ENCODE assay signal across 8 mouse cellular contexts in genomic region chr12:55124731-55125130, GRCm38 (mm10). TPM values are rescaled to one million over a fixed set of nuclear protein-coding genes. Genes with fewer than 3 reads are reported as not detected.
DNase-seq lines count a peak whose midpoint lies in the region; ATAC-seq and TF ChIP-seq lines count a peak whose summit lies in the region.
"Not testable (repeated sequence)": the region's sequence is repeated elsewhere in the genome, so short reads cannot be mapped to it uniquely, and the experiment has no call there.

No protein-coding gene starts in this region.

- WGBS in forebrain, embryonic 11.5 days, result no CpG with 5 or more reads among the region's 18 CpGs
- WGBS in heart, embryonic 12.5 days, result no CpG with 5 or more reads among the region's 18 CpGs
- WGBS in hindbrain, embryonic 15.5 days, result no CpG with 5 or more reads among the region's 18 CpGs
- WGBS in kidney, postnatal 0 days, result no CpG with 5 or more reads among the region's 18 CpGs
- no CpG with 5 or more reads among the region's 18 CpGs for WGBS in liver, embryonic 15.5 days (ENCODE audit: insufficient replicate concordance)
- WGBS in midbrain, embryonic 11.5 days, result no CpG with 5 or more reads among the region's 18 CpGs
- no CpG with 5 or more reads among the region's 18 CpGs for WGBS in neural tube, embryonic 13.5 days

- not testable (repeated sequence) for H3K27me3 ChIP-seq in G1E (ENCODE audit: insufficient read depth, low read length); forebrain, embryonic 11.5 days (ENCODE audit: control insufficient read depth, insufficient read depth, low read length); heart, embryonic 12.5 days (replicated peaks); hindbrain, embryonic 15.5 days; kidney, postnatal 0 days (ENCODE audit: insufficient read depth, low read length); liver, embryonic 15.5 days; midbrain, embryonic 11.5 days (ENCODE audit: control insufficient read depth, insufficient read depth, low read length); neural tube, embryonic 13.5 days

- H3K27ac ChIP-seq in forebrain, embryonic 11.5 days (ENCODE audit: low read depth, low read length); heart, embryonic 12.5 days (ENCODE audit: poor library complexity, severe bottlenecking); hindbrain, embryonic 15.5 days (replicated peaks); kidney, postnatal 0 days; liver, embryonic 15.5 days (replicated peaks); midbrain, embryonic 11.5 days (ENCODE audit: low read depth, low read length); neural tube, embryonic 13.5 days (replicated peaks): not testable (repeated sequence)

- H3K36me3 ChIP-seq in G1E (replicated peaks); forebrain, embryonic 11.5 days (ENCODE audit: control insufficient read depth, insufficient read depth, low read length); heart, embryonic 12.5 days; hindbrain, embryonic 15.5 days; kidney, postnatal 0 days (ENCODE audit: insufficient read depth, low read length); liver, embryonic 15.5 days (replicated peaks); midbrain, embryonic 11.5 days (ENCODE audit: control insufficient read depth, insufficient read depth, low read length); neural tube, embryonic 13.5 days: not testable (repeated sequence)

- TF ChIP-seq CTCF in G1E (IDR thresholded peaks at IDR 0.05; ENCODE audit: low read depth, low read length); kidney, postnatal 0 days (IDR thresholded peaks at IDR 0.05; ENCODE audit: low read depth): not testable (repeated sequence)

- not testable (repeated sequence) for H3K9ac ChIP-seq in forebrain, embryonic 11.5 days (ENCODE audit: low read length); heart, embryonic 12.5 days; hindbrain, embryonic 15.5 days; kidney, postnatal 0 days (ENCODE audit: low read depth, low read length); liver, embryonic 15.5 days; midbrain, embryonic 11.5 days (ENCODE audit: low read length); neural tube, embryonic 13.5 days

- not testable (repeated sequence) for H3K4me3 ChIP-seq in G1E (ENCODE audit: low read depth, low read length); forebrain, embryonic 11.5 days (ENCODE audit: low read depth, low read length); heart, embryonic 12.5 days; hindbrain, embryonic 15.5 days; kidney, postnatal 0 days (replicated peaks; ENCODE audit: low read depth, low read length); liver, embryonic 15.5 days (replicated peaks); midbrain, embryonic 11.5 days (ENCODE audit: low read depth, low read length); neural tube, embryonic 13.5 days

- not testable (repeated sequence) for H3K4me2 ChIP-seq in forebrain, embryonic 11.5 days (ENCODE audit: low read depth, low read length, severe bottlenecking); heart, embryonic 12.5 days; hindbrain, embryonic 15.5 days; kidney, postnatal 0 days (ENCODE audit: low read length); liver, embryonic 15.5 days; midbrain, embryonic 11.5 days; neural tube, embryonic 13.5 days

- DNase-seq in G1E (ENCODE audit: low spot score); forebrain, embryonic 11.5 days (ENCODE audit: low spot score); kidney, postnatal 0 days (ENCODE audit: low spot score); midbrain, embryonic 11.5 days (ENCODE audit: low spot score, missing footprints): not testable (repeated sequence)

- not testable (repeated sequence) for H3K4me1 ChIP-seq in G1E (ENCODE audit: insufficient read depth, low read depth, low read length); forebrain, embryonic 11.5 days (replicated peaks; ENCODE audit: control insufficient read depth, insufficient read depth, low read length); heart, embryonic 12.5 days (replicated peaks); hindbrain, embryonic 15.5 days (replicated peaks); kidney, postnatal 0 days (replicated peaks; ENCODE audit: insufficient read depth, low read length); liver, embryonic 15.5 days (replicated peaks); midbrain, embryonic 11.5 days (ENCODE audit: control insufficient read depth, insufficient read depth, low read length); neural tube, embryonic 13.5 days (replicated peaks)

- ATAC-seq in G1E (ENCODE audit: extremely low read depth, insufficient number of reproducible peaks, low FRiP score, poor library complexity, severe bottlenecking), result peak; percentile 61
- ATAC-seq in forebrain, embryonic 11.5 days (replicated peaks; ENCODE audit: low FRiP score), result peak; percentile 70
- ATAC-seq in heart, embryonic 12.5 days (ENCODE audit: insufficient number of reproducible peaks, low FRiP score), result peak; percentile 41
- ATAC-seq in hindbrain, embryonic 15.5 days (ENCODE audit: low FRiP score, low read depth), result peak; percentile 50
- peak; percentile 38 for ATAC-seq in kidney, postnatal 0 days (replicated peaks; ENCODE audit: low FRiP score, low read depth)
- peak; percentile 82 for ATAC-seq in liver, embryonic 15.5 days (ENCODE audit: insufficient read depth)
- peak; percentile 52; the same call in 1 of the 2 replicates for ATAC-seq in midbrain, embryonic 11.5 days (ENCODE audit: low FRiP score)
- ATAC-seq in neural tube, embryonic 13.5 days (ENCODE audit: low read depth), result peak; percentile 82

- H3K9me3 ChIP-seq in G1E (replicated peaks); forebrain, embryonic 11.5 days (ENCODE audit: control insufficient read depth, low read length); heart, embryonic 12.5 days (replicated peaks); hindbrain, embryonic 15.5 days; kidney, postnatal 0 days (replicated peaks; ENCODE audit: low read length); liver, embryonic 15.5 days (replicated peaks); midbrain, embryonic 11.5 days (ENCODE audit: control insufficient read depth, low read length); neural tube, embryonic 13.5 days: not testable (repeated sequence)

RNA-seq across cellular contexts. Expression of gene Fam177a, which starts 0.5 kb away (rescaled TPM):
- 6.9 and 11.7 TPM in 2 replicates for total RNA-seq in G1E (2014; fragmentation: Nextera tagmentation)
- 22.7 and 26.1 TPM in 2 replicates for total RNA-seq in G1E (2017)
- 6.7 and 7.4 TPM in 2 replicates for polyA plus RNA-seq in G1E (2012)
- 12.3 and 15.7 TPM in 2 replicates for polyA plus RNA-seq in forebrain, embryonic 11.5 days (2014; fragmentation: Nextera tagmentation; extraction: Ambion mirVana)
- 18.1 and 19.0 TPM in 2 replicates for polyA plus RNA-seq in heart, embryonic 12.5 days (2016; fragmentation: Nextera tagmentation; extraction: Ambion mirVana)
- polyA plus RNA-seq in hindbrain, embryonic 15.5 days (2015; fragmentation: Nextera tagmentation; extraction: Ambion mirVana), result 69.0 and 71.0 TPM in 2 replicates
- 17.1 and 20.5 TPM in 2 replicates for polyA plus RNA-seq in kidney, postnatal 0 days (2015; fragmentation: Nextera tagmentation; extraction: Ambion mirVana)
- polyA plus RNA-seq in liver, embryonic 15.5 days (2015; fragmentation: Nextera tagmentation; extraction: Ambion mirVana), result 7.6 and 7.8 TPM in 2 replicates
- 13.6 and 16.0 TPM in 2 replicates for polyA plus RNA-seq in midbrain, embryonic 11.5 days (2014; fragmentation: Nextera tagmentation; extraction: Ambion mirVana)
- 48.1 and 49.9 TPM in 2 replicates for polyA plus RNA-seq in neural tube, embryonic 13.5 days (2015; fragmentation: Nextera tagmentation; extraction: Ambion mirVana)

RNA-seq across cellular contexts. Expression of gene Srp54b, which starts 30.2 kb away (rescaled TPM):
- total RNA-seq in G1E (2014; fragmentation: Nextera tagmentation) (128 and 152 TPM in 2 replicates), G1E (2017) (217 and 252 TPM in 2 replicates)
- 133 and 152 TPM in 2 replicates for polyA plus RNA-seq in G1E (2012)
- 52.3 and 61.7 TPM in 2 replicates for polyA plus RNA-seq in forebrain, embryonic 11.5 days (2014; fragmentation: Nextera tagmentation; extraction: Ambion mirVana)
- 48.5 and 51.2 TPM in 2 replicates for polyA plus RNA-seq in heart, embryonic 12.5 days (2016; fragmentation: Nextera tagmentation; extraction: Ambion mirVana)
- 57.4 and 61.3 TPM in 2 replicates for polyA plus RNA-seq in hindbrain, embryonic 15.5 days (2015; fragmentation: Nextera tagmentation; extraction: Ambion mirVana)
- polyA plus RNA-seq in kidney, postnatal 0 days (2015; fragmentation: Nextera tagmentation; extraction: Ambion mirVana), result 50.0 and 54.3 TPM in 2 replicates
- polyA plus RNA-seq in liver, embryonic 15.5 days (2015; fragmentation: Nextera tagmentation; extraction: Ambion mirVana), result 22.8 and 25.2 TPM in 2 replicates
- polyA plus RNA-seq in midbrain, embryonic 11.5 days (2014; fragmentation: Nextera tagmentation; extraction: Ambion mirVana), result 56.3 and 60.0 TPM in 2 replicates
- polyA plus RNA-seq in neural tube, embryonic 13.5 days (2015; fragmentation: Nextera tagmentation; extraction: Ambion mirVana), result 65.0 and 67.9 TPM in 2 replicates

RNA-seq across cellular contexts. Expression of gene Srp54a, which starts 44.7 kb away (rescaled TPM):
- total RNA-seq in G1E (2014; fragmentation: Nextera tagmentation) (287 and 299 TPM in 2 replicates), G1E (2017) (279 and 303 TPM in 2 replicates)
- 67.6 and 70.2 TPM in 2 replicates for polyA plus RNA-seq in G1E (2012)
- polyA plus RNA-seq in forebrain, embryonic 11.5 days (2014; fragmentation: Nextera tagmentation; extraction: Ambion mirVana), result 156 and 181 TPM in 2 replicates
- 126 and 134 TPM in 2 replicates for polyA plus RNA-seq in heart, embryonic 12.5 days (2016; fragmentation: Nextera tagmentation; extraction: Ambion mirVana)
- 172 TPM in 2 replicates for polyA plus RNA-seq in hindbrain, embryonic 15.5 days (2015; fragmentation: Nextera tagmentation; extraction: Ambion mirVana)
- polyA plus RNA-seq in kidney, postnatal 0 days (2015; fragmentation: Nextera tagmentation; extraction: Ambion mirVana), result 137 and 157 TPM in 2 replicates
- 70.0 and 77.5 TPM in 2 replicates for polyA plus RNA-seq in liver, embryonic 15.5 days (2015; fragmentation: Nextera tagmentation; extraction: Ambion mirVana)
- 176 and 184 TPM in 2 replicates for polyA plus RNA-seq in midbrain, embryonic 11.5 days (2014; fragmentation: Nextera tagmentation; extraction: Ambion mirVana)
- polyA plus RNA-seq in neural tube, embryonic 13.5 days (2015; fragmentation: Nextera tagmentation; extraction: Ambion mirVana), result 193 and 210 TPM in 2 replicates

RNA-seq across cellular contexts. Expression of gene 2700097O09Rik, which starts 44.8 kb away (rescaled TPM):
- total RNA-seq in G1E (2014; fragmentation: Nextera tagmentation) (46.5 and 53.1 TPM in 2 replicates), G1E (2017) (42.5 and 42.8 TPM in 2 replicates)
- polyA plus RNA-seq in G1E (2012), result 1.5 and 1.7 TPM in 2 replicates
- 36.8 and 37.9 TPM in 2 replicates for polyA plus RNA-seq in forebrain, embryonic 11.5 days (2014; fragmentation: Nextera tagmentation; extraction: Ambion mirVana)
- polyA plus RNA-seq in heart, embryonic 12.5 days (2016; fragmentation: Nextera tagmentation; extraction: Ambion mirVana), result 22.8 and 26.8 TPM in 2 replicates
- 31.8 and 36.3 TPM in 2 replicates for polyA plus RNA-seq in hindbrain, embryonic 15.5 days (2015; fragmentation: Nextera tagmentation; extraction: Ambion mirVana)
- polyA plus RNA-seq in kidney, postnatal 0 days (2015; fragmentation: Nextera tagmentation; extraction: Ambion mirVana), result 19.9 and 21.0 TPM in 2 replicates
- polyA plus RNA-seq in liver, embryonic 15.5 days (2015; fragmentation: Nextera tagmentation; extraction: Ambion mirVana), result 30.8 and 31.5 TPM in 2 replicates
- 33.2 and 36.2 TPM in 2 replicates for polyA plus RNA-seq in midbrain, embryonic 11.5 days (2014; fragmentation: Nextera tagmentation; extraction: Ambion mirVana)
- 31.7 and 33.9 TPM in 2 replicates for polyA plus RNA-seq in neural tube, embryonic 13.5 days (2015; fragmentation: Nextera tagmentation; extraction: Ambion mirVana)
